Mouse (Mus musculus) heart, adult 2 months (tissue): Measurements from ENCODE around the gene Ccdc148. TPM values are rescaled to one million over a fixed set of nuclear protein-coding genes. Genes with fewer than 3 reads are reported as not detected.

Source experiments
- DNase-seq, 2 experiments: peaks; one replicate each; pipeline ENCODE4 v3.0.0; 2021
- H3K27ac ChIP-seq: fragments of 200-600 bp; 2 replicates; pipeline ENCODE4 v1.8.1; 2022
- H3K27me3 ChIP-seq: fragments of 200-500 bp; 2 replicates; pipeline ENCODE4 v1.6.1; 2012; ENCODE audit warnings: mild to moderate bottlenecking, low read length, inconsistent platforms, mixed read lengths; ENCODE audit not compliant: control insufficient read depth, insufficient read depth
- H3K36me3 ChIP-seq: fragments of 200-500 bp; 2 replicates; pipeline ENCODE4 v1.6.1; 2012; ENCODE audit warnings: low read length, inconsistent platforms; ENCODE audit not compliant: control insufficient read depth, insufficient read depth
- H3K4me1 ChIP-seq: fragments of 200-500 bp; 2 replicates; pipeline ENCODE4 v1.6.1; 2011; ENCODE audit warnings: low read length; ENCODE audit not compliant: control insufficient read depth, insufficient read depth
- H3K4me3 ChIP-seq: fragments of 200-600 bp; 2 replicates; pipeline ENCODE4 v1.8.1; 2022
- H3K79me2 ChIP-seq: fragments of 200-500 bp; replicated peaks from 2 replicates; pipeline ENCODE4 v1.6.1; 2012; ENCODE audit warnings: mild to moderate bottlenecking, inconsistent platforms, low read length, moderate library complexity, mixed read lengths; ENCODE audit not compliant: control insufficient read depth, insufficient read depth
- H3K9ac ChIP-seq: fragments of 200-500 bp; 2 replicates; pipeline ENCODE4 v1.6.1; 2012; ENCODE audit warnings: low read depth, mild to moderate bottlenecking, control low read depth, inconsistent platforms, low read length, mixed read lengths
- CTCF ChIP-seq: fragments of 200-600 bp; IDR thresholded peaks from 2 replicates; pipeline ENCODE4 v1.8.1; 2022; ENCODE audit warnings: antibody characterized with exemption, mild to moderate bottlenecking, moderate library complexity
- EP300 ChIP-seq: fragments of 200-500 bp; IDR thresholded peaks from 2 replicates; pipeline ENCODE4 v1.6.1; 2011; ENCODE audit warnings: low read depth, low read length, control low read depth; ENCODE audit not compliant: insufficient read depth
- POLR2A ChIP-seq: fragments of 200-500 bp; IDR thresholded peaks from 2 replicates; pipeline ENCODE4 v1.6.1; 2011; ENCODE audit warnings: mild to moderate bottlenecking, low read depth, low read length, control low read depth; ENCODE audit not compliant: insufficient read depth
- WGBS: fragments of 180-500 bp; shearing (Covaris S2); methylation state at CpG from one replicate; pipeline ENCODE4 v1.1.7; 2018; 5-methylcytosine and 5-hydroxymethylcytosine counted together
- intact Hi-C: fragments of 180-260 bp; cut with DNase I; formaldehyde crosslinking; loops from one replicate; pipeline ENCODE4 v1.15.1; 2025
- polyA plus RNA-seq: library from polyadenylated mRNA; depleted of rRNA; stranded (reverse); fragments of >200 nt; gene quantifications from 2 replicates; pipeline ENCODE4 v1.2.3, GENCODE M21; 2012
- total RNA-seq, 2 experiments: library from RNA; stranded (reverse); gene quantifications; 2 replicates each; pipeline ENCODE4 v1.2.3; 2021

Gene Ccdc148
- total and polyA plus RNA-seq, 3 experiments: 0.10 to 0.93 (median 0.60) TPM

DNA sequence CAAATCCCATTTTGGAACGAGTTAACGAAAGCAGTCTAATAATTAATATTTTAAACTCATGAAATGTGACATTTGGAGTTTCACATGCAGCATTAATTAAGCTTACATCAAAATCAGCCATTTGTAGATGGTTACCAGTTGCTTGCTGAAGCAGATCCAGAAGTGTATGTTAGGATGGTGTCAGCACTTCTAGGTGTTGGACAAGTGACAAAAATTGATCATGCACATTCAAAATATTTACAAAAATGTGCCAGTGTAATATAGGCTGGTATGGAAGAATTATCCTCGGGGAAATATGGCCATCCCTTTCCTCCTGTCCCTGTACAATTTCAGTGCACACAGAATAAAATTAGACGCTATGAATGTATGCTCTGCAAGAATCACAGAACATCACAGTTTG is 370.1 kb downstream of the Ccdc148 start:
- Histone ChIP-seq H3K36me3 (no peaks in the 10 kb centered on the region), H3K79me2 (no peaks in the 10 kb centered on the region), H3K9ac (no peak overlapping the region), H3K27ac (no peak overlapping the region), H3K4me3 (no peak overlapping the region), H3K27me3 (no peaks in the 10 kb centered on the region), H3K4me1 (no peaks in the 10 kb centered on the region)
- no peak for DNase-seq
- TF ChIP-seq POLR2A: no peak
- no peak for TF ChIP-seq EP300
- no peak for TF ChIP-seq CTCF
- WGBS: 84% methylated on average over 4 of the region's 4 CpGs
- intact Hi-C loops: no loop called here

DNA sequence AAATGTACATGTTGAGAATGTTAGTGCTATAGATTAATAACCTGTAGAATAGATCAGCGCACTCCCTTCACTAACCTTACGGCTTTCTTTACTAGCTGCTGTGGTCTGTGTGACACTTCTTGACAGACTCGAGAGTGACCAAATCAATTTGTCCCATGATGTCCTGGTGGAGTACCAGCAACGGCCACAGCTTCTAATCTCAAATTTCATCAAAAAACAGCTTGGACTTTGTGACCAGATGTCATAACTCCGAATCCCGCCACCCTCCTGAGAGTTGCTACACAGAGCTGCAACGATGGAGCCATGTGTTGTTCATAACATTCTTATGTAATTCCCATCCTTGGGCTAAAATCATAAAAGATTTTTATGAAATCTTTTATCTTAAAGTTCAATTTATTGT is 370.5 kb downstream of the Ccdc148 start:
- DNase-seq: no peak
- no peak for TF ChIP-seq CTCF
- H3K27ac ChIP-seq: no peak overlapping the region
- WGBS: 84% methylated on average over 7 of the region's 7 CpGs
- no peaks in the 10 kb centered on the region for H3K79me2 ChIP-seq
- H3K27me3 ChIP-seq: no peaks in the 10 kb centered on the region
- no peak overlapping the region for H3K9ac ChIP-seq
- no peaks in the 10 kb centered on the region for H3K36me3 ChIP-seq
- intact Hi-C loops: no loop called here
- no peaks in the 10 kb centered on the region for H3K4me1 ChIP-seq
- no peak overlapping the region for H3K4me3 ChIP-seq

- H3K4me1 ChIP-seq: no peaks in the 10 kb centered on the region
- H3K9ac ChIP-seq: no peak overlapping the region
- no peaks in the 10 kb centered on the region for H3K79me2 ChIP-seq
- DNase-seq: no peak
- no peak overlapping the region for H3K4me3 ChIP-seq
- TF ChIP-seq EP300: no peak
- no peak for TF ChIP-seq CTCF
- TF ChIP-seq POLR2A: no peak
- intact Hi-C loops: no loop called here
- no peaks in the 10 kb centered on the region for H3K27me3 ChIP-seq
- no peak overlapping the region for H3K27ac ChIP-seq
- H3K36me3 ChIP-seq: no peaks in the 10 kb centered on the region
- WGBS: 52% methylated on average over 7 of the region's 7 CpGs
These were observed 373.1 kb downstream of the Ccdc148 start for GRCm38 (mm10) chr2:58787360-58787759.

GRCm38 (mm10) chr2:58786681-58787080 is 373.8 kb downstream of the Ccdc148 start:
- Histone ChIP-seq H3K9ac (no peak overlapping the region), H3K4me1 (no peaks in the 10 kb centered on the region), H3K79me2 (no peaks in the 10 kb centered on the region), H3K4me3 (no peak overlapping the region), H3K27ac (no peak overlapping the region), H3K36me3 (no peaks in the 10 kb centered on the region), H3K27me3 (no peaks in the 10 kb centered on the region)
- no peak for TF ChIP-seq CTCF
- TF ChIP-seq EP300: no peak
- TF ChIP-seq POLR2A: no peak
- intact Hi-C loops: no loop called here
- DNase-seq: no peak
- 69% methylated on average over 8 of the region's 8 CpGs for WGBS

DNA sequence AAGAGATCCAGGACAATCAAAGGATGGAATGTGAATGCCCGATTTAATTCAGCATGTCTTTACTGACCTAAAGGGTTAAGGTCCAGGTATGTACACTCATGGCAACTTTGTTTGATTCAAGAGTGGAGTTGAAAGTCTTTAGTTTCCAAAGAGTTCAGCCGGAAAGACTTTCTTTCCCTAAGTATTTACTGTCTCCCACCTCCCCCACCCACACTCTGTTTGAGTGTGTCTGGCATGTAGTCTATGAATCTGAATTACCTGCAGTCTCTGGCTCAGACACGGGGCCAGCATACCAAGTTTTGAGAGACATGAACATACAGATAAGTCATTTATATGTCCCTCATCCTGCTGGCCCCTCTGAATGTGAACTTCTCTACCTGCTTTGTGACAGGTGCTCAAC is 374.3 kb downstream of the Ccdc148 start:
- DNase-seq: no peak
- no peaks in the 10 kb centered on the region for H3K79me2 ChIP-seq
- no peak overlapping the region for H3K4me3 ChIP-seq
- no peak for TF ChIP-seq EP300
- no peak for TF ChIP-seq CTCF
- no peak for TF ChIP-seq POLR2A
- no peaks in the 10 kb centered on the region for H3K27me3 ChIP-seq
- H3K27ac ChIP-seq: no peak overlapping the region
- H3K9ac ChIP-seq: no peak overlapping the region
- no peaks in the 10 kb centered on the region for H3K4me1 ChIP-seq
- intact Hi-C loops: no loop called here
- H3K36me3 ChIP-seq: no peaks in the 10 kb centered on the region
- WGBS: 58% methylated on average over 3 of the region's 3 CpGs

DNA sequence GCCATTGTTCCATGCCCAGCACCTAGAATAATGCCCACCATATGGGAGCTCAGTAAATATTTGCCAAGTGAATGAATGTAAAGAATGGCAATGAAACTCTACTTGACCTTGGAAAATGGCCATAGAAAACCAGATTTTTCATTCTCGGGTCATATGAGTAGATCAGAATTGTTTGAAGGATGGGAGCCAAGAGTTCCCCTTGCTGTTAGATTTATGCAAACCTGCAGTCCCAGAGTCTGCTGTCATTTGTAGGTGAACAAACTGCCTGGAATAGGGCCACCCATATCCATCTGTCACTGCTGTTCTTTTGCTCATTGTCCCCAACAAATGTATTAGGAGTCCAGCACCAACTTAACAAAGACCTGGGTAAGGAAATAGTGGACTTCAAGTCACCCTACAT is 377.0 kb downstream of the Ccdc148 start:
- 77% methylated on average over 1 of the region's 1 CpGs for WGBS
- Histone ChIP-seq H3K4me1 (no peaks in the 10 kb centered on the region), H3K79me2 (no peaks in the 10 kb centered on the region), H3K27ac (no peak overlapping the region), H3K9ac (no peak overlapping the region), H3K36me3 (no peaks in the 10 kb centered on the region), H3K27me3 (no peaks in the 10 kb centered on the region), H3K4me3 (no peak overlapping the region)
- no peak for TF ChIP-seq CTCF
- no peak for TF ChIP-seq POLR2A
- no peak for TF ChIP-seq EP300
- DNase-seq: no peak
- intact Hi-C loops: no loop called here

DNA sequence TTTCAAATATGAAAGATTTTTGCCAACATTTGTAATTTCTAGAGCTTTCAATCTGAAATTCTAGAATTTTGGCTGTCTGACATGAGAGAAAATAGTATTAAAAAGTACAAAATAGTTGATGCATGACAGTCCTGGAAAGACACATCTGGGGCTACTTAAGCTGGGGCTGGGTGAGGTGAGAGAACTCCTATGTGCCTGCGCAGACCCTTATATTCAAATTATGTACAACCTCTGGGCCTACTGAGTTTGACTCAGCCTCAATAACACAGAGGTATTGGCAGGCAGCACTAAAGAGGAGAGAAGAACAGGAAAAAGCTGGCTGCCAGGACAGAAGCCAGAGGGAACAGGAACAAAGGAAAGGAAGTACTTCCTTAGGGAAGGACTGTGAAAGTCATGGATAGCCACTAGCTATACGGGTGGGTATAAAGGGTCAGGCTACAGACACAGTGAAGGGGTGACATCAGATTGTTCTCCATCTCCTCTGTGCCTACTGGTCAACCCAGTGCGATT is 381.4 kb downstream of the Ccdc148 start:
- intact Hi-C loops: no loop called here
- Histone ChIP-seq H3K36me3 (no peaks in the 10 kb centered on the region), H3K27me3 (no peaks in the 10 kb centered on the region), H3K27ac (no peak overlapping the region), H3K4me1 (no peaks in the 10 kb centered on the region), H3K4me3 (no peak overlapping the region), H3K9ac (no peak overlapping the region), H3K79me2 (no peaks in the 10 kb centered on the region)
- no peak for DNase-seq
- TF ChIP-seq CTCF: no peak
- TF ChIP-seq EP300: no peak
- no peak for TF ChIP-seq POLR2A
- 78% methylated on average over 3 of the region's 3 CpGs for WGBS
